In the genomic region with DNA sequence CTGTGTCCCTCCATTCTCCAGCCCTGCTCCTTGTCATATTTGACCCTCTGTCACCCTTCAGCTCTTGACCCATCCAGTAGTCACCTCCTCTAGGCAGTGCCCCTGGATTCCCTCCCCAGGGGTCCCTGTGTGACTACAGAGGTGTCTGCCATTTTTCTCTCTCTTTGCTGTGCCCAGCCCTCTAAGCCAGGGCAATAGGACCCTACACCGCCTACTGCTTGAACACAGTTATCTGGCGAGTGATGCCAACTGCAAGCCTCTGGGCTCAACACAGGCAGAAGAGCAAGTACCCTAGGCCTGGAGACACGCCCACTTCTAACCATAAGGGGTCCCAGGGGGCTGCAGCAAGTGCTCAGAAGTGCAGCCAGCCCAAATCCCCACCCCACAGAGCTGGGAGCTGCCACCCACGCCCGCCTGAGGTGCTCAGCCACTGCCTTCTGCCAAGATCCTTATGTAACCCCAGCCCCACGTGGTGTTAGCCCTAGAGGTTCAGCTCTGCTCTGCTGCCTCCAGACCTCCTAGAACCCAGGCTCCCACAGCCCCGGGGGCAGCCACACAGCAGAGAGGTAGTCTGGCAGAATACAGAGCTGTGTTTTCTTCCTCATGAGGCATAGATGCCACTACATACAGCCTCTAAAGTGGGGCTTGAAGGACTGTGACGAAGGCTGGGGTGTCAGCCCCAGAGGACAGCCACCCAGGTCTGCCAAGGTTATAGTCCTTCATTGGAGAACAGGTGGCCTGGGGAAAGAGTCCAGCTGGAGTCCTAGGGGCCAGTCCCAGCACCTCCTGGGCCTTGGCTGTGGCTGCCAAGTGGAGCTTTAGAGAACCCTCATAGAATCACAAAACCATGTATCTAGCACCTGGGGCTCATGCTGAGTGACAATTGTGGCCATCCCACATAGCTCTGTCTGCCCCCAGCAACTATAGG, we compare ENCODE assay signal across 10 mouse cellular contexts. TPM values are rescaled to one million over a fixed set of nuclear protein-coding genes. Genes with fewer than 3 reads are reported as not detected.
DNase-seq lines count a peak whose midpoint lies in the region; ATAC-seq and TF ChIP-seq lines count a peak whose summit lies in the region.
"Had no signal": no experiment of that assay in that cellular context is flagged by ENCODE, and none has a peak within 500 bp of the region (broad histone marks: within the 10 kb centered on the region; RNA-seq: fewer than 3 reads in every experiment).

No protein-coding gene starts in this region.

- TF ChIP-seq CTCF in stomach, postnatal 0 days (IDR thresholded peaks at IDR 0.05; ENCODE audit: low read depth): no peak

- H3K36me3 ChIP-seq in kidney, embryonic 16.5 days (ENCODE audit: insufficient read depth, low read length): peaks cover 12% of the 10 kb centered on the region; the same call in 1 of the 2 replicates
- H3K36me3 ChIP-seq in stomach, postnatal 0 days (ENCODE audit: control insufficient read depth, insufficient read depth, low read length): peaks cover 3% of the 10 kb centered on the region; the same call in 1 of the 2 replicates
- H3K36me3 ChIP-seq in forebrain, embryonic 15.5 days: no peaks in the 10 kb centered on the region
- H3K36me3 ChIP-seq: embryonic facial prominence, embryonic 13.5 days; G1E had no signal

- ATAC-seq in kidney, embryonic 16.5 days (ENCODE audit: low FRiP score, low TSS enrichment): no peak
- ATAC-seq in stomach, postnatal 0 days (ENCODE audit: low FRiP score, low TSS enrichment): no peak
- ATAC-seq in forebrain, embryonic 15.5 days (replicated peaks): no peak

- TF ChIP-seq EP300 in stomach, postnatal 0 days (optimal IDR thresholded peaks at IDR 0.05): no peak

- H3K9me3 ChIP-seq in kidney, embryonic 16.5 days (ENCODE audit: low read length): no peaks in the 10 kb centered on the region
- H3K9me3 ChIP-seq in stomach, postnatal 0 days (ENCODE audit: control insufficient read depth, low read length): no peaks in the 10 kb centered on the region
- H3K9me3 ChIP-seq in forebrain, embryonic 15.5 days: no peaks in the 10 kb centered on the region
- H3K9me3 ChIP-seq: embryonic facial prominence, embryonic 13.5 days; G1E had no signal

- H3K27me3 ChIP-seq in kidney, embryonic 16.5 days (ENCODE audit: insufficient read depth, low read length): no peaks in the 10 kb centered on the region
- H3K27me3 ChIP-seq in stomach, postnatal 0 days (ENCODE audit: control insufficient read depth, insufficient read depth, low read length): no peaks in the 10 kb centered on the region
- H3K27me3 ChIP-seq in forebrain, embryonic 15.5 days: no peaks in the 10 kb centered on the region
- H3K27me3 ChIP-seq: embryonic facial prominence, embryonic 13.5 days had no signal

- DNase-seq in kidney, adult 18-20 months: peak; percentile 80
- DNase-seq in NIH3T3 (ENCODE audit: low read depth): peak; percentile 48
- DNase-seq in cerebellum, adult 9-10 months: peak; percentile 87
- DNase-seq in heart, postnatal 14 days: peak; percentile 49 to 50
- peak; percentile 62 for DNase-seq in right cerebral cortex, postnatal 25 days
- no peak for DNase-seq in stomach, postnatal 0 days (ENCODE audit: low spot score)

- H3K4me3 ChIP-seq in kidney, embryonic 16.5 days (ENCODE audit: low read length): no peak overlapping the region
- H3K4me3 ChIP-seq in stomach, postnatal 0 days (ENCODE audit: low read depth, low read length): no peak overlapping the region
- no peak overlapping the region for H3K4me3 ChIP-seq in forebrain, embryonic 15.5 days
- H3K4me3 ChIP-seq: embryonic facial prominence, embryonic 13.5 days had no signal

- 72% methylated on average over 8 of the region's 8 CpGs for WGBS in kidney, embryonic 16.5 days
- WGBS in stomach, postnatal 0 days: 70% methylated on average over 8 of the region's 8 CpGs
- 60% methylated on average over 8 of the region's 8 CpGs for WGBS in forebrain, embryonic 15.5 days

- intact Hi-C loops in heart, postnatal 14 days (cut with DNase I): no loop called here

- H3K4me2 ChIP-seq in kidney, embryonic 16.5 days (replicated peaks; ENCODE audit: low read depth, low read length): no peak overlapping the region
- no peak overlapping the region for H3K4me2 ChIP-seq in stomach, postnatal 0 days (replicated peaks; ENCODE audit: low read depth)
- H3K4me2 ChIP-seq in forebrain, embryonic 15.5 days (replicated peaks): no peak overlapping the region
- H3K4me2 ChIP-seq: embryonic facial prominence, embryonic 13.5 days had no signal

- H3K27ac ChIP-seq in kidney, embryonic 16.5 days (ENCODE audit: low read length): no peak overlapping the region
- no peak overlapping the region for H3K27ac ChIP-seq in stomach, postnatal 0 days (replicated peaks)
- no peak overlapping the region for H3K27ac ChIP-seq in forebrain, embryonic 15.5 days (replicated peaks)
- H3K27ac ChIP-seq: embryonic facial prominence, embryonic 13.5 days had no signal

- peaks cover 12% of the 10 kb centered on the region; the same call in 1 of the 2 replicates for H3K4me1 ChIP-seq in kidney, embryonic 16.5 days (ENCODE audit: insufficient read depth, low read length)
- no peaks in the 10 kb centered on the region for H3K4me1 ChIP-seq in stomach, postnatal 0 days (replicated peaks; ENCODE audit: control insufficient read depth, insufficient read depth)
- 0 out of 2 replicates have a peak, but pooled peaks cover 5% of the 10 kb centered on the region for H3K4me1 ChIP-seq in forebrain, embryonic 15.5 days

- H3K9ac ChIP-seq in kidney, embryonic 16.5 days (replicated peaks; ENCODE audit: low read length): no peak overlapping the region
- H3K9ac ChIP-seq in stomach, postnatal 0 days (ENCODE audit: low read length): no peak overlapping the region
- H3K9ac ChIP-seq in forebrain, embryonic 15.5 days (replicated peaks): no peak overlapping the region
- H3K9ac ChIP-seq: embryonic facial prominence, embryonic 13.5 days had no signal

RNA-seq across cellular contexts. Expression of a gene that starts 35.9 kb away (rescaled TPM):
- 64.7 and 71.3 TPM in 2 replicates for polyA plus RNA-seq in kidney, embryonic 16.5 days (2015; fragmentation: Nextera tagmentation; extraction: Ambion mirVana)
- 10 to 100 TPM; 15.3 to 15.6 TPM for total RNA-seq in heart, postnatal 14 days (2021)
- polyA plus RNA-seq in stomach, postnatal 0 days (2015; fragmentation: Nextera tagmentation; extraction: Ambion mirVana): 7.2 and 8.9 TPM in 2 replicates
- polyA plus RNA-seq in forebrain, embryonic 15.5 days (2015; fragmentation: Nextera tagmentation; extraction: Ambion mirVana): 3.6 and 4.5 TPM in 2 replicates
- polyA plus RNA-seq: G1E had no signal

RNA-seq across cellular contexts. Expression of a gene that starts 47.2 kb away (rescaled TPM):
- polyA plus RNA-seq in kidney, embryonic 16.5 days (2015; fragmentation: Nextera tagmentation; extraction: Ambion mirVana): 3.0 and 7.1 TPM in 2 replicates
- 1 to 10 TPM; 2.2 to 2.6 TPM for total RNA-seq in heart, postnatal 14 days (2021)
- polyA plus RNA-seq in stomach, postnatal 0 days (2015; fragmentation: Nextera tagmentation; extraction: Ambion mirVana): 0.13 and 0.22 TPM in 2 replicates
- 0.06 TPM in 1 of 2 replicates, not detected in the other for polyA plus RNA-seq in forebrain, embryonic 15.5 days (2015; fragmentation: Nextera tagmentation; extraction: Ambion mirVana)
- polyA plus RNA-seq: G1E had no signal
